Mouse (Mus musculus) thymus, adult 2 months (tissue): Measurements from ENCODE around the gene Dab2ip.
A peak's percentile ranks its signal among the peaks of the same experiment; 100 is the strongest.

ENCODE experiments used
- CTCF ChIP-seq: fragments of 200-500 bp; IDR thresholded peaks from 2 replicates; pipeline ENCODE4 v1.5.1; 2012; ENCODE audit warnings: mild to moderate bottlenecking, control low read depth, low read length, moderate library complexity, borderline replicate concordance; ENCODE audit not compliant: control insufficient read depth, poor library complexity, insufficient read depth; ENCODE audit errors: extremely low read depth
- POLR2A ChIP-seq: fragments of 200-500 bp; IDR thresholded peaks from 2 replicates; pipeline ENCODE4 v1.6.1; 2012; ENCODE audit warnings: mild to moderate bottlenecking, low read length, control low read depth, moderate library complexity; ENCODE audit not compliant: control insufficient read depth, poor library complexity, insufficient read depth; ENCODE audit errors: extremely low read depth

DNA sequence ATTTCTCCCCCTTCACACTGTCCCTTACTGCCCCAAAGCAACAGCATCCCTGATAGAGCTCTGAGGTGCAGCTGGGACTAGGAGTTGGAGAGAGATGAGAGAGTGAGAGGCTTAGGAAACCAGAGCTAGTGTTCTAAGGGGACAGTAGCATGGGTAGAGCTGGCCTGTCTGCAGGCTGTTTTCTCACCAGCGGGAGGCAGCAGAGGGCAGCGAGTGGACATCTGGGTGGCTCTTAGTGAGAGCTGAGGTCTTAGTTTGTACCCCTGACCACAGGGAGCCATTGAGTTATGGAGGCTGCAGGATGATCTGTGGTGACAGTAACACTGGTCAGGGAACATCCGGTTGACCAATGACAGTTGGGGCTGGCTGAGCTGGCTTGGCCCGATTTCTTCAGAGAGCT lies 91.6 kb downstream of the Dab2ip start:
- TF ChIP-seq CTCF, result peak; percentile 84; the same call in 1 of the 2 replicates
- TF ChIP-seq POLR2A, result no peak
